Mouse (Mus musculus): ENCODE measurements around the gene Olfr1278.

GRCm38 (mm10) chr2:111326220-111326619 lies 36.3 kb downstream of the Olfr1278 start, which contains the start of gene Olfr1281:
- TF ChIP-seq EP300 (IDR thresholded peaks at IDR 0.05; ENCODE audit: low read depth) = no peak
- TF ChIP-seq CTCF (IDR thresholded peaks at IDR 0.05; ENCODE audit: low read depth) = no peak
